Mouse (Mus musculus) gastrocnemius, adult 18-20 months (tissue): Measurements from ENCODE around the gene Dnah3. TPM values are rescaled to one million over a fixed set of nuclear protein-coding genes. Genes with fewer than 3 reads are reported as not detected.
A peak's percentile ranks its signal among the peaks of the same experiment; 100 is the strongest.

Source experiments
- DNase-seq: peaks from one replicate; pipeline ENCODE4 v3.0.0; 2021; ENCODE audit warnings: low spot score
- total RNA-seq, 2 experiments: library from RNA; stranded (reverse); gene quantifications; 2 replicates each; pipeline ENCODE4 v1.2.3; 2021

The Dnah3 gene
- total RNA-seq, 2 experiments from 2014 or later: 0.02 to 0.30 TPM

- DNase-seq: no peak
Measured at GRCm38 (mm10) chr7:120054016-120054415, 41.1 kb downstream of the Dnah3 start.

DNA sequence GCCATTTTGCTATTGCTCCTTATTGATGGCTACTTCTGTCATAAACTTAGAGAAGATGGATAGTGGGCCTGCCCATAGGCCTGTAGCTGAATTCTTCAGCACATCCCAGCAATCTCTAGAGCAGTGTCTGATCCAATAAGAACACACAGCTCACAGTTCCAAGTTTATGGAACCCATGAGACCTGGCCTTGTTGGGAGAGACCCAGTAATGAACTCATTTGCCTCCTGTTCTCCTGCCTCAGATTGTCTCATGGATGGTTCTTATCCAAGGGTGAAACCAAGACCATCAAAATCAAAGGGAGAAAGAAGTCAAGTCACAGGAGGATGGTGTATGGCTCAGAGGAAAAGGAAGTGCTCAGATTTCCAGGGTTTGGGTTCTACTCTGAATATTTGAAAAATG is 44.6 kb downstream of the Dnah3 start:
- DNase-seq: peak; percentile 76

DNA sequence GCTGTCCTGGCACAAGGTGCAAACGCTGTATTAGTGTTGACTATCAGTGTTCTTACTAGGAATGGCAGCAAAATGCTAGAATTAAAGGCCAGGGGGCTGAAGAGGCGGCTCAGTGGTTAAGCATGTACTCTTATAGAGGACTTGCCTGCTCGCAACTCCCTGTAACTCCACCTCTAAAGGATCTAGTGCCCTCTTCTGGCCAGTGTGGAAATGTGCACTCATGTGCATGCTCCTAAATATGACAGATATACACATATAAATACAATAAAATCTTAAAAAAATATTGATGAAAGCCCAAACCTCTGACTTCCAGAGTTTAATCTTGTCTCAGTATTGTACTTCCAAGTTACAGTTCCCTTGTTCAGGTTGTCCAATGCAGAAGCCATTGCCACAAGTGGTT is 51.1 kb downstream of the Dnah3 start:
- DNase-seq: no peak

- no peak for DNase-seq
Measured at GRCm38 (mm10) chr7:120036422-120036821, 58.7 kb downstream of the Dnah3 start.

DNA sequence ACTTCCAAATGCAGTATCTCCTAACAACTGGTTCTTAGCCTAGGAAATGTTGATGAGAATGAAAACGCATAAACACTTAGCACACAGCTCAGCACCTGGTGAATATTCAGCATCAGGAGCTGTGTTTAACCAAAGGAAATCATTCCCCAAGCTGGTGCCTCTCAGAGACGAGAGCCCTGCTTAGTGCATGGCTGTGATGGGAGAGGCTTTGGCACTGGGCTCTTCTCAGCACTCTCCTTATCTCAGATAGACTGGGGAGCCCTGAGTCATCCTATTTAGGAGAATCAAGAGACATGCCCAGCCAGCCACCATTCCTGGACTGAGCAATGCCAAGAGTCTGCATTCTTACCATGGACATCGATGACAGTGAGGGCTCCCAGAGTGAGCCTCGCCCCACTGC is 60.1 kb downstream of the Dnah3 start:
- DNase-seq: no peak

- DNase-seq: no peak
Measured at GRCm38 (mm10) chr7:120034566-120034965, 60.5 kb downstream of the Dnah3 start.

DNA sequence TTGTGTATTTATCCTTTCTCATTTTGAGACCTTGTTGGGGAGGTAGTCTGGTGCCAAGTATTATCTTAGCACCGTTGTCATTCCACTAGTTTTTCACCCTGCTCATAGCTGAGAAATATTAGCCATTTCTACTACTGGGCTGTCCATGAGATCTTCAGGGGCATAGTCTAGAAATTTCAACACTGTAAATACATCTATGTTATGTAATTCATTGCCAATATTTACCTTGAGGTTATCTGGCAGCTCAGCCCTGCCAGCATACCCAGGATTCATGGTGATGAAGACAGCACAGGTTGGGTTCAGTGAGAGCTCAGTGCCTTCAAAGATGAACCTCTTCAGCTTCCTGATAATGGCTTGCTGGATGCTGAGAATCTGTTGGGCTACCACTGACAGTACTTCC is 66.4 kb downstream of the Dnah3 start:
- DNase-seq: no peak

- DNase-seq: peak; percentile 32
Measured at GRCm38 (mm10) chr7:119997066-119997465, 98.0 kb downstream of the Dnah3 start.

- peak; percentile 39 for DNase-seq
Measured at GRCm38 (mm10) chr7:119985279-119985912, 109.7 kb downstream of the Dnah3 start.

GRCm38 (mm10) chr7:119980170-119980569 is 114.9 kb downstream of the Dnah3 start:
- no peak for DNase-seq

- DNase-seq: no peak
Measured at GRCm38 (mm10) chr7:119978576-119978975, 116.5 kb downstream of the Dnah3 start.

- DNase-seq: no peak
Measured at GRCm38 (mm10) chr7:119977574-119977973, 117.5 kb downstream of the Dnah3 start.

- no peak for DNase-seq
Measured at GRCm38 (mm10) chr7:119976256-119976655, 118.8 kb downstream of the Dnah3 start.

DNA sequence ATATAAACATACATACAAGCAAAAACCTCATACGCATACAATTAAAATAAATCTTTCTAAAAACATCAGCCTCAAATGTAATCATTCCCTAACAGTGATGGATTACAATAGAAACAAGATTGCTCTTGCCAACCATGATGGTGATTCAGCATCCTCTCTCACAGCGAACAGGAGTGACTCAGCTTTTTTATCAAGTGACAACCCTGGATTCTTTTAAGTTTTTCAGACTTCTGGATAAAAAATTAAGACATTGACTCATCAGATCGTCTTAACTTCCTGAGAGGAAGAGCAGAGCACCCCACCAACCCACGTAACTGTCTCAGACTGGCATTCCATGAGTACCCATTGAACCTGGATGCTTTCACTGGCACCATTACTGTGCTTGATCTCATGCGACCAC is 120.9 kb downstream of the Dnah3 start:
- DNase-seq: no peak

DNA sequence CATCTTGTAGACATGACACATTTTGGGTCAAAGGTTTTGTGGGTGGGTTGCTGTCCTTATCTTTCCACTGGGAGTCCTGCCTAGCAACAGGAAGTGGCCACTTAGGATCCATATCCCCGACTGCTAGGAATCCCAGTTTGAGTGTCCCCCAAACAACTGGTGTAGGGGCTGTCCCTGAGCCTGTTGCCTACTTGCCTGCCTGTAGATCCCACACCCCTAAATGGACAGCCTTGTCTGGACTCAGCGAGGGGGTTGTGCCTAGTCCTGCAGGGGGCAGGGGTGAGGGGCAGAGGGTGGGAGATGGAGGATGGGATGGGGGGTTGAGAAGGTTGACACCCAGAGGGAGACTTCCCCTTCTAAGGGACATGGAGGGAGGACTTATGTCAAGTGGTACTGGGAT is 125.8 kb downstream of the Dnah3 start:
- DNase-seq: no peak

GRCm38 (mm10) chr7:119965651-119966395 is 129.3 kb downstream of the Dnah3 start:
- no peak for DNase-seq

- no peak for DNase-seq
Measured at GRCm38 (mm10) chr7:119965205-119965604, 129.9 kb downstream of the Dnah3 start.

DNA sequence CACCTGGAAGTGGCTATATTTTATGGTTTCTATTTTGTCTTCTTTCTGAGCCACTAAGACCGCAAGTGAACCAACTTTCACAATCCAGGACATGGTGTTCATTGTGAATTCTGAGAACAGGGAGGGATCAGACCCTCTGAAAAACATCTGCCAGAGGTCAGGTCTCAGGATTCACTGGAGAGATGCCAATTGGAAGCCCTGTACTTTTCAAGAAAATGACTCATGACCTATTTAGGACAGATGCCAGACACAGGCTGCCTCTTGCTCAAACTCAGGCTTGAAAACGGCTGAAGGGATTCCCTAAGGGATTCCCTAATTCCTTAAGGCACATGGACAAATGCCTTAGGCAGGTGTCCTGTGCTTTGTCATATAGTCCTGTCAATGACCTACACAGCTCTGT is 134.0 kb downstream of the Dnah3 start:
- DNase-seq: peak; percentile 91

DNA sequence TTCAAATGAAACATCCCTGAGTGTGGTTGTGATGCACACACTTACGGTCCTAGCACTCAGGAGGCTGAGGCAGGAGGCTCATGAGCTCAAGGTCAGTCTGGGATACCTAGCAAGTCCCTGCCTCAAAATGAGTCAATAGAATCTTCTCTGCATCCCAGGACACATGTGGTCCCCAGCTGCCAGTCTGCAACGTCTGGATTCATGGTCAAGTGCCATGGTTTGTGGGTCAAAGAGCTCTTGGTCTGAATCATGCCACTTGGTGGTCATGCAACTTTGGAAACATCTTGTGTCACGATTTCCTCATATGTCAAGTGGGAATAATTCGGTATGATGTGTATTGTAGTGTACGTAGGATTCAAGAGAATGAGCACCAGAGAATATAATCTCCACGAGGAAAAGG is 134.5 kb downstream of the Dnah3 start:
- DNase-seq: no peak

DNA sequence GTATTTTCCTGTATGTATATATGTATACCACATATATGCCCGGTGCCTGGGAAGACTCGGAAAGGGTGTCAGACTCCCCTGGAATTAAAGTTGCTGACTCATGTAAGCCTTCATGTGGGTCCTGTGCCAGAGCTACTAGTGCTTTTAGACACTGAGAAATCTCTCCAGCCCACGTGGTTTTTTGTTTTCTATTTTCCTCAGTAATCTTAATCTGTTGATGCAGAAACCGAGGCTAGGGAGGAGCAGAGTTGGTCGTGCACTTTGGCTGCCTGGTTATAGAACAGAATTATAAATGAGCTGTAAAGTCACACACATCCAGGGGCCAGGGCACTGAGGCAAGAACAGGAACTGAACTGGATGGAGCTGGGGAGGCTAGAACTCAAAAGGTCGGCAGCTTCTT is 135.1 kb downstream of the Dnah3 start:
- peak; percentile 49 for DNase-seq

- DNase-seq: no peak
Measured at GRCm38 (mm10) chr7:119959491-119959890, 135.6 kb downstream of the Dnah3 start.

DNA sequence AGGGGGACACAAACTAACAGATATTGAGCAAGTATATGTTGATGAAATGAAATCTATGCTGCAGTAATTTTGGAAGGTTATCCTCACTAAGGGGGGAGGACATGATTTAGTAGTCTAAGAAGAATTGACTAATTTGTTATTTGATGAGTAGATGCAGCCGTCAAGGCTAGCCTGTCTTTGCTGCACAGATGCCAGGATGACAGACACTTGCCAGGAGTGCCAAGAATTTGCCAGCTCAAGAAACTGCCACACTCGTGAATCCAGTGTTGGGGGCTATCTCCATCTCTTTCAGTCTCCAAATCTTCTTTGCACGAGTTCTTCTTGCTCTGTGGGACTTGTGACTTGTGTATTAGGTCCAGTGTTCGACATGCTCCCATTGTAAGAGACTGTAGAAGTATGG is 136.0 kb downstream of the Dnah3 start:
- no peak for DNase-seq

DNA sequence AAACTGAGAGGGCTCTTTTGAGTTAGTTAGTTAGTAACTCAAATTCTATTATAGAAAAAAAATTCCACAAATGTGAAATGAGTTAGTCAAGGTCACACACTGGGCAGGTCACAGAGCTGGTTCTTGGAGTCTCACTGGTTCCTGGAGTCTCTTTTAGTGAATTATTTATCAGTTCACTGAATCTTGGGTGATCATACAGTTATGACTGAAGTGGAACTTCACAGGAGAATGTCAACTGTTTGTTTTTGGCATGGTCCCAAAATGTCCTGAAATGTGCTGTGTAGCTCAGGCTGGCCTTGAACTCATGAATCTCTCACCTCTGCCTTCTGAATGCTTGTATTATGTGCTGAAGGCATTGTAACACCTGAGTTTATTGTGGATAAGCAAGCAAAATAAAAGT is 137.7 kb downstream of the Dnah3 start:
- DNase-seq: no peak
